Mouse (Mus musculus): Measurements from ENCODE around the gene Ankrd33b.

DNA sequence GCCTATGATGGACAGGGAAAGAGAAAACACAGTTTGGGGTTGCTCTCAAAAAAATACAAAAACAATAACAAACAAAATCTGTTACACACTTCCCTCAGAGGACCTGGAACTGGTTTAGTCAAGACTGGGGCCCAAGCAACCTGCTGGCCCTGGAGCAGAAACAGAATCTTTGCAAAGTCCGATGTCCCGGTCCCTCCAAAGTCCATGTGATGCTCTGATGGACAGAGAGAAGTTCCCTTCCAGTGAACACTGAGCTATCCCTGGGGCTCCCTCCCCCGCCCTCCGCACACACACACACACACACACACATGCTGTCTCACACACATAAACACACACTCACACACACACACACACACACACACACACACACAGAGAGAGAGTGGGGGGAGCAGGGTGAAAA is 28.5 kb upstream of the Ankrd33b start:
- TF ChIP-seq CTCF (IDR thresholded peaks at IDR 0.05; ENCODE audit: extremely low read depth, insufficient read depth, insufficient read length, insufficient replicate concordance) (no peak), POLR2A (IDR thresholded peaks at IDR 0.05; ENCODE audit: low read depth, low read length) (no peak)
